Mouse (Mus musculus) testis, adult 2 months (tissue): Measurements from ENCODE around the gene Ggt6.

Source experiments
- CTCF ChIP-seq: fragments of 200-500 bp; IDR thresholded peaks from 2 replicates; pipeline ENCODE4 v1.5.1; 2012; ENCODE audit warnings: low read depth, mild to moderate bottlenecking, inconsistent platforms, low read length, moderate library complexity; ENCODE audit not compliant: control insufficient read depth, insufficient read depth, insufficient replicate concordance
- POLR2A ChIP-seq: fragments of 200-500 bp; IDR thresholded peaks from 2 replicates; pipeline ENCODE4 v1.6.1; 2012; ENCODE audit warnings: low read depth, mild to moderate bottlenecking, inconsistent platforms, low read length, moderate library complexity; ENCODE audit not compliant: control insufficient read depth

GRCm38 (mm10) chr11:72410521-72411092 is 24.7 kb upstream of the Ggt6 start:
- TF ChIP-seq CTCF (no peak), POLR2A (no peak)
